Mouse (Mus musculus): Measurements from ENCODE around the gene Rtl5.
A peak's percentile ranks its signal among the peaks of the same experiment; 100 is the strongest.

The Rtl5 gene

GRCm38 (mm10) chrX:102065213-102065775 is 5.8 kb downstream of the Rtl5 start:
- no peak for DNase-seq

- DNase-seq = no peak
Measured at GRCm38 (mm10) chrX:102064062-102064461, 7.0 kb downstream of the Rtl5 start.

- peak; percentile 32 to 38 for DNase-seq
Measured at GRCm38 (mm10) chrX:102060891-102061290, 10.2 kb downstream of the Rtl5 start.

GRCm38 (mm10) chrX:102060243-102060642 is 10.9 kb downstream of the Rtl5 start:
- DNase-seq = no peak

- DNase-seq = peak in 1 of 2 experiments; percentile 38
Measured at GRCm38 (mm10) chrX:102059437-102059836, 11.7 kb downstream of the Rtl5 start.

- no peak for DNase-seq
Measured at GRCm38 (mm10) chrX:102054009-102054408, 17.1 kb downstream of the Rtl5 start.

- DNase-seq = no peak
Measured at GRCm38 (mm10) chrX:102053371-102053770, 17.7 kb downstream of the Rtl5 start.

GRCm38 (mm10) chrX:102051225-102051624 is 19.9 kb downstream of the Rtl5 start:
- DNase-seq = no peak

- DNase-seq = no peak
Measured at GRCm38 (mm10) chrX:102050552-102050951, 20.6 kb downstream of the Rtl5 start.

GRCm38 (mm10) chrX:102042386-102042785 is 28.7 kb downstream of the Rtl5 start:
- DNase-seq = no peak

- DNase-seq = no peak
Measured at GRCm38 (mm10) chrX:102041562-102041961, 29.5 kb downstream of the Rtl5 start.

- DNase-seq = peak; percentile 72 to 76
Measured at GRCm38 (mm10) chrX:102037506-102037905, 33.6 kb downstream of the Rtl5 start.

GRCm38 (mm10) chrX:102036866-102037361 is 34.2 kb downstream of the Rtl5 start:
- no peak for DNase-seq

- DNase-seq = no peak
Measured at GRCm38 (mm10) chrX:102035671-102036070, 35.4 kb downstream of the Rtl5 start.

- DNase-seq = no peak
Measured at GRCm38 (mm10) chrX:102033566-102033965, 37.5 kb downstream of the Rtl5 start.

- DNase-seq = no peak
Measured at GRCm38 (mm10) chrX:102032431-102032830, 38.7 kb downstream of the Rtl5 start.

- DNase-seq = peak; percentile 26 to 36
Measured at GRCm38 (mm10) chrX:102031851-102032250, 39.3 kb downstream of the Rtl5 start.

GRCm38 (mm10) chrX:102024976-102025375 is 46.1 kb downstream of the Rtl5 start:
- DNase-seq = no peak

- no peak for DNase-seq
Measured at GRCm38 (mm10) chrX:102019471-102020240, 51.4 kb downstream of the Rtl5 start.

- no peak for DNase-seq
Measured at GRCm38 (mm10) chrX:102018890-102019289, 52.2 kb downstream of the Rtl5 start.

- DNase-seq = no peak
Measured at GRCm38 (mm10) chrX:102017213-102017923, 53.7 kb downstream of the Rtl5 start.

Measured in kidney, adult 8-10 months (tissue).